Mouse (Mus musculus) lung, embryonic 16.5 days (tissue): ENCODE data around the gene Lsm3. TPM values are rescaled to one million over a fixed set of nuclear protein-coding genes. Genes with fewer than 3 reads are reported as not detected.
A peak's percentile ranks its signal among the peaks of the same experiment; 100 is the strongest.

Experiments used
- ATAC-seq: fragments of 200-750 bp; cut with Nextera tagmentation; 2 replicates; pipeline ENCODE4 v1.8.0; 2017; ENCODE audit warnings: low read depth, mild to moderate bottlenecking, moderate library complexity
- H3K27ac ChIP-seq: fragments of 300-500 bp; sonication (generic); 2 replicates; pipeline ENCODE4 v1.5.1; 2014; ENCODE audit warnings: mild to moderate bottlenecking, control low read depth, low read length
- H3K27me3 ChIP-seq: fragments of 300-500 bp; sonication (generic); 2 replicates; pipeline ENCODE4 v1.6.1; 2014; ENCODE audit warnings: low read depth, low read length, mixed read lengths; ENCODE audit not compliant: control insufficient read depth, insufficient read depth
- H3K36me3 ChIP-seq: fragments of 300-500 bp; sonication (generic); 2 replicates; pipeline ENCODE4 v1.6.1; 2014; ENCODE audit warnings: low read length; ENCODE audit not compliant: control insufficient read depth, insufficient read depth
- H3K4me1 ChIP-seq: fragments of 300-500 bp; sonication (generic); replicated peaks from 2 replicates; pipeline ENCODE4 v1.6.1; 2014; ENCODE audit warnings: low read length, mixed read lengths; ENCODE audit not compliant: control insufficient read depth, insufficient read depth
- H3K4me2 ChIP-seq: fragments of 300-500 bp; sonication (generic); 2 replicates; pipeline ENCODE4 v1.6.1; 2014; ENCODE audit warnings: low read depth, low read length, control low read depth
- H3K4me3 ChIP-seq: fragments of 300-500 bp; sonication (generic); 2 replicates; pipeline ENCODE4 v1.5.1; 2014; ENCODE audit warnings: mild to moderate bottlenecking, low read length, control low read depth
- H3K9ac ChIP-seq: fragments of 300-500 bp; sonication (generic); 2 replicates; pipeline ENCODE4 v1.6.1; 2014; ENCODE audit warnings: low read length, control low read depth
- H3K9me3 ChIP-seq: fragments of 300-500 bp; sonication (generic); 2 replicates; pipeline ENCODE4 v1.6.1; 2016; ENCODE audit warnings: low read length; ENCODE audit not compliant: control insufficient read depth
- WGBS: fragments of 180-500 bp; shearing (Covaris S2); extraction: QIAGEN DNeasy Blood & Tissue Kit; methylation state at CpG from one replicate; pipeline ENCODE4 v1.1.7; 2014; 5-methylcytosine and 5-hydroxymethylcytosine counted together
- polyA plus RNA-seq: library from polyadenylated mRNA; unstranded; fragments of >200 nt; fragmentation: Nextera tagmentation; extraction: Ambion mirVana; gene quantifications from 2 replicates; pipeline ENCODE4 v1.2.1, GENCODE M21; 2015

Gene Lsm3
- polyA plus RNA-seq, 1 experiment from 2014 or later, result 255 TPM

GRCm38 (mm10) chr6:91536047-91536765 is 20.5 kb downstream of the Lsm3 start:
- Histone ChIP-seq H3K4me1 (peaks cover 14% of the 10 kb centered on the region), H3K36me3 (no peaks in the 10 kb centered on the region), H3K4me2 (no peak overlapping the region), H3K9me3 (no peaks in the 10 kb centered on the region), H3K27me3 (no peaks in the 10 kb centered on the region), H3K4me3 (no peak overlapping the region), H3K9ac (no peak overlapping the region), H3K27ac (no peak overlapping the region)
- ATAC-seq, result no peak
- 68% methylated on average over 11 of the region's 11 CpGs for WGBS

GRCm38 (mm10) chr6:91541276-91541675 is 25.5 kb downstream of the Lsm3 start:
- 49% methylated on average over 3 of the region's 3 CpGs for WGBS
- H3K27me3 ChIP-seq, result no peaks in the 10 kb centered on the region
- H3K4me1 ChIP-seq, result peaks cover 4% of the 10 kb centered on the region
- H3K9ac ChIP-seq, result no peak overlapping the region
- no peak overlapping the region for H3K4me3 ChIP-seq
- no peaks in the 10 kb centered on the region for H3K36me3 ChIP-seq
- no peak for ATAC-seq
- H3K27ac ChIP-seq, result no peak overlapping the region
- no peaks in the 10 kb centered on the region for H3K9me3 ChIP-seq
- H3K4me2 ChIP-seq, result no peak overlapping the region

- Histone ChIP-seq H3K4me1 (peaks cover 10% of the 10 kb centered on the region), H3K36me3 (no peaks in the 10 kb centered on the region), H3K4me2 (no peak overlapping the region), H3K27me3 (no peaks in the 10 kb centered on the region), H3K9me3 (no peaks in the 10 kb centered on the region), H3K4me3 (no peak overlapping the region), H3K9ac (no peak overlapping the region), H3K27ac (no peak overlapping the region)
- ATAC-seq, result no peak
- WGBS, result 79% methylated on average over 5 of the region's 5 CpGs
Measured at GRCm38 (mm10) chr6:91543056-91543455, 27.3 kb downstream of the Lsm3 start.

- Histone ChIP-seq H3K4me2 (no peak overlapping the region), H3K27me3 (no peaks in the 10 kb centered on the region), H3K9me3 (no peaks in the 10 kb centered on the region), H3K27ac (peak overlapping the region; percentile 43), H3K9ac (no peak overlapping the region; the same call in 1 of the 2 replicates), H3K4me3 (no peak overlapping the region), H3K4me1 (peaks cover 18% of the 10 kb centered on the region), H3K36me3 (no peaks in the 10 kb centered on the region)
- 16% methylated on average over 9 of the region's 9 CpGs for WGBS
- ATAC-seq, result peak; percentile 66
Measured at GRCm38 (mm10) chr6:91546241-91546884, 30.6 kb downstream of the Lsm3 start.

- 67% methylated on average over 1 of the region's 1 CpGs for WGBS
- Histone ChIP-seq H3K4me3 (no peak overlapping the region), H3K9me3 (no peaks in the 10 kb centered on the region), H3K27ac (no peak overlapping the region), H3K9ac (no peak overlapping the region), H3K4me2 (no peak overlapping the region), H3K4me1 (peaks cover 18% of the 10 kb centered on the region), H3K36me3 (no peaks in the 10 kb centered on the region), H3K27me3 (no peaks in the 10 kb centered on the region)
- no peak for ATAC-seq
Measured at GRCm38 (mm10) chr6:91547313-91547712, 31.6 kb downstream of the Lsm3 start.

- ATAC-seq, result peak; percentile 91
- H3K27me3 ChIP-seq, result no peaks in the 10 kb centered on the region
- no peak overlapping the region for H3K27ac ChIP-seq
- no peak overlapping the region for H3K4me3 ChIP-seq
- H3K4me1 ChIP-seq, result peaks cover 18% of the 10 kb centered on the region
- no peak overlapping the region for H3K4me2 ChIP-seq
- H3K9ac ChIP-seq, result no peak overlapping the region
- no peaks in the 10 kb centered on the region for H3K9me3 ChIP-seq
- WGBS, result 46% methylated on average over 5 of the region's 5 CpGs
- H3K36me3 ChIP-seq, result no peaks in the 10 kb centered on the region
Measured at GRCm38 (mm10) chr6:91549621-91550020, 33.9 kb downstream of the Lsm3 start.

- ATAC-seq, result no peak
- Histone ChIP-seq H3K9ac (no peak overlapping the region), H3K27ac (no peak overlapping the region), H3K36me3 (no peaks in the 10 kb centered on the region), H3K9me3 (no peaks in the 10 kb centered on the region), H3K27me3 (no peaks in the 10 kb centered on the region), H3K4me1 (peaks cover 10% of the 10 kb centered on the region), H3K4me2 (no peak overlapping the region), H3K4me3 (no peak overlapping the region)
- 94% methylated on average over 3 of the region's 3 CpGs for WGBS
Measured at GRCm38 (mm10) chr6:91551671-91552070, 35.9 kb downstream of the Lsm3 start.

- Histone ChIP-seq H3K36me3 (no peaks in the 10 kb centered on the region), H3K4me3 (no peak overlapping the region), H3K4me1 (peaks cover 8% of the 10 kb centered on the region), H3K27ac (no peak overlapping the region), H3K9me3 (no peaks in the 10 kb centered on the region), H3K4me2 (no peak overlapping the region), H3K9ac (no peak overlapping the region), H3K27me3 (no peaks in the 10 kb centered on the region)
- no peak for ATAC-seq
- 40% methylated on average over 3 of the region's 3 CpGs for WGBS
Measured at GRCm38 (mm10) chr6:91552693-91553092, 37.0 kb downstream of the Lsm3 start.

GRCm38 (mm10) chr6:91558565-91558964 is 42.8 kb downstream of the Lsm3 start:
- H3K27ac ChIP-seq, result no peak overlapping the region
- H3K27me3 ChIP-seq, result no peaks in the 10 kb centered on the region
- peaks cover 9% of the 10 kb centered on the region for H3K4me1 ChIP-seq
- H3K36me3 ChIP-seq, result no peaks in the 10 kb centered on the region
- H3K4me2 ChIP-seq, result no peak overlapping the region
- H3K4me3 ChIP-seq, result no peak overlapping the region
- H3K9me3 ChIP-seq, result no peaks in the 10 kb centered on the region
- H3K9ac ChIP-seq, result no peak overlapping the region
- 12% methylated on average over 1 of the region's 1 CpGs for WGBS
- peak; percentile 67; the same call in 1 of the 2 replicates for ATAC-seq
